Mouse (Mus musculus): Measurements from ENCODE around the gene Dnph1. TPM values are rescaled to one million over a fixed set of nuclear protein-coding genes. Genes with fewer than 3 reads are reported as not detected.

Dnph1 gene
- polyA plus RNA-seq, 2 experiments, result 14.0 to 20.0 TPM

DNA sequence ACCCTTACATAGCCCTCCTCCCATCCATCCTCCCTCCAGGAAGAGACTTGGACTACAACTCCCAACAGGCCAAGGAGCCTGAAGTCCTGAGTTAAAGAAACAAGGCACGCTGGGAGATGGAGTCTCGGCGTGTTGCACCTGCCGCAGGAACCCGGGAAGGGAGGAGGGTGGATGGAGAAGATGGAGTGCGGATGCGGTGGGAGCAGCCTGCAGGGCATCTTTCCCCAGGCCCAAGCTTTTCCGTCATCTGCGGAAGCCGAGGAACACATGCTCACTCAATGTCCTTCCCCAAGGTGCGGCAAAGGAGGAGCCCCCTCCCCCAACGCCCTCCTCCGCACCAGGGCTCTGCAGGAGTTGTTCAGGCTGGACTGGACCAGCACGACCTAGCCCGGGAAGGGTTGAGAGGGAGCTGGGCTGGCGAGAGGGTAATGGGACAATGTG is 12.9 kb upstream of the Dnph1 start:
- 1% methylated on average over 16 of the region's 16 CpGs for WGBS (ENCODE audit: insufficient replicate concordance)
- DNase-seq (ENCODE audit: low read depth in 3 of 3, low spot score in 3 of 3) (no peak), ATAC-seq (ENCODE audit: insufficient read depth) (no peak)
- H3K9me3 ChIP-seq (ENCODE audit: control insufficient read depth, low read length), result no peaks in the 10 kb centered on the region
- TF ChIP-seq CTCF (IDR thresholded peaks at IDR 0.05; ENCODE audit: low read depth), result no peak
- H3K27ac ChIP-seq, result no peak overlapping the region
- peaks cover 52% of the 10 kb centered on the region for H3K27me3 ChIP-seq (ENCODE audit: control insufficient read depth, insufficient read depth, low read length)
- peak overlapping the region; percentile 3 to 25; a peak in 2 of 4 replicates for H3K4me3 ChIP-seq (ENCODE audit: insufficient read depth in 1 of 2, low read depth in 2 of 2, low read length in 2 of 2)
- H3K4me2 ChIP-seq (ENCODE audit: low read depth), result peak overlapping the region; percentile 44
- H3K9ac ChIP-seq (replicated peaks), result no peak overlapping the region
- no peaks in the 10 kb centered on the region; a peak in 1 of 4 replicates for H3K4me1 ChIP-seq (replicated peaks; ENCODE audit: control insufficient read depth in 2 of 2, insufficient read depth in 2 of 2, low read length in 1 of 2)
- no peaks in the 10 kb centered on the region for H3K36me3 ChIP-seq (replicated peaks; ENCODE audit: control insufficient read depth, insufficient read depth, low read depth)

DNA sequence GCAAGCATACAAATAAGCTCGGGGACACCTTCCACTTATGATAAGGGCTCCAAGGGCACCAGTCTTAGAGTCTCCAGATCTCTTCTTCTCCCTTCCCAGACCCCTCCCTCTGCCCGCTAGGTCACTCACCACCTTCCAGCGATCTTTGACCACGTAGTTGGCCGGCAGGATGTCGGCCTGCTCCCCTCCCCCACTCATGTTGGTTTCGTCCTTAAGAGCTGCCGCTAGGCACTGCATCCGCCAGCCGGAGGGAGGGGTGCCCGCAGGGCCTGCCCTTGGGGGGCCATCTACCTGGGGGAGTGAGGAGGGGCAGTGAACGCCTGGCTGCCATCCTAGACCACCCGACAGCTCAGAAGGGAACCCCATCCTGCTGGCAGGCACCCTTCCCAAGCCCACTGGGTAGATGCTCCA is 12.5 kb upstream of the Dnph1 start:
- no peaks in the 10 kb centered on the region for H3K36me3 ChIP-seq (replicated peaks; ENCODE audit: control insufficient read depth, insufficient read depth, low read depth)
- no peaks in the 10 kb centered on the region; a peak in 1 of 4 replicates for H3K4me1 ChIP-seq (replicated peaks; ENCODE audit: control insufficient read depth in 2 of 2, insufficient read depth in 2 of 2, low read length in 1 of 2)
- H3K4me2 ChIP-seq (ENCODE audit: low read depth), result peak overlapping the region; percentile 44
- H3K9ac ChIP-seq (replicated peaks), result no peak overlapping the region
- WGBS (ENCODE audit: insufficient replicate concordance), result 1% methylated on average over 13 of the region's 13 CpGs
- peak overlapping the region; percentile 3 to 25; a peak in 2 of 4 replicates for H3K4me3 ChIP-seq (ENCODE audit: insufficient read depth in 1 of 2, low read depth in 2 of 2, low read length in 2 of 2)
- ATAC-seq (ENCODE audit: insufficient read depth) (no peak), DNase-seq (ENCODE audit: low read depth in 3 of 3, low spot score in 3 of 3) (no peak)
- no peak overlapping the region for H3K27ac ChIP-seq
- peaks cover 56% of the 10 kb centered on the region for H3K27me3 ChIP-seq (ENCODE audit: control insufficient read depth, insufficient read depth, low read length)
- no peaks in the 10 kb centered on the region for H3K9me3 ChIP-seq (ENCODE audit: control insufficient read depth, low read length)
- TF ChIP-seq CTCF (IDR thresholded peaks at IDR 0.05; ENCODE audit: low read depth), result no peak
- TF ChIP-seq EP300 (IDR thresholded peaks at IDR 0.05; ENCODE audit: low read depth), result no peak

DNA sequence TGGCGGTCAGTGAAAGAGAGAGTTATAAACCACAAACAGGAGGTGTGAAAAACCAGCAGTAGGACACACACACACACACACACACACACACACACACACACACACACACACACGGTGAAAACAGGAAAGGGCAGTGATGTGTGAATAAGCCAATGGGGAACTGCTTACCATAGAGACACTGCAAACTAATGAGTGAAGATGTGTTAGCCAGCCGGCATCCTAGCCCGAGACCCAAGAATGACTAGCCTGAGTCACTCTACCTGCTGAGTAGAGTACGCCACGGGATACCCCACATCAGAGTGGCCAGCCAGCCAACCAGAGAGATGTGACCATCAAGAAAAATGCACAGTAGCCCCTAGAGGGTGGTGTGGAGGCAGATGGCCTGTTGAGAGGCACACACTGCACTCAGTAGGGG is 12.0 kb upstream of the Dnph1 start:
- Histone ChIP-seq H3K4me1 (replicated peaks; ENCODE audit: control insufficient read depth in 2 of 2, insufficient read depth in 2 of 2, low read length in 1 of 2) (no peaks in the 10 kb centered on the region; a peak in 1 of 4 replicates), H3K27ac (no peak overlapping the region), H3K9me3 (ENCODE audit: control insufficient read depth, low read length) (no peaks in the 10 kb centered on the region), H3K4me3 (ENCODE audit: insufficient read depth in 1 of 2, low read depth in 2 of 2, low read length in 2 of 2) (no peak overlapping the region), H3K27me3 (ENCODE audit: control insufficient read depth, insufficient read depth, low read length) (peaks cover 58% of the 10 kb centered on the region), H3K9ac (replicated peaks) (no peak overlapping the region), H3K36me3 (replicated peaks; ENCODE audit: control insufficient read depth, insufficient read depth, low read depth) (no peaks in the 10 kb centered on the region), H3K4me2 (ENCODE audit: low read depth) (no peak overlapping the region)
- DNase-seq (ENCODE audit: low read depth in 3 of 3, low spot score in 3 of 3) (no peak), ATAC-seq (ENCODE audit: insufficient read depth) (no peak)
- WGBS (ENCODE audit: insufficient replicate concordance), result 5% methylated on average over 6 of the region's 6 CpGs
- TF ChIP-seq EP300 (IDR thresholded peaks at IDR 0.05; ENCODE audit: low read depth), result no peak
- TF ChIP-seq CTCF (IDR thresholded peaks at IDR 0.05; ENCODE audit: low read depth), result peak; percentile 28; the same call in 1 of the 2 replicates

DNA sequence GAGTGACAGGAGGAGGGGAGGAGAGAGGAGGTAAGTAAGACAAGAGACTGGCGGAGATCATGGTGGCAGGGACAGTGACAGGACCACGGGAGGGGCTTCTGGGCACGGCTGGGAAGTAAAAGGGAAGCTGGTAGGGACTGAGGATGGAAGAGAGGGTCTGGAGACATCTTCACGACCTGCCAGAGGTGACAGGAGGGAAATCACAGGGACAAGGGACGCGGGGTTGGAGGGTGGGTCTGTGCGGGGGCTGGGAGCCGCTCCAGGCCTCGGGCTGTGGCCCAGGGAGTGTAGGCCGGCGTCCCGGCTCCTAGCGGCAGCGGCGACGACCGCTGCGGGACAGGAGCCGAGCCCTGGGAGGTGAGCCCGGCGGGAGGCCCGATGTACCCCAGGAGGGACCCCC is 9.5 kb upstream of the Dnph1 start:
- no peak overlapping the region for H3K4me3 ChIP-seq (ENCODE audit: insufficient read depth in 1 of 2, low read depth in 2 of 2, low read length in 2 of 2)
- no peak overlapping the region for H3K9ac ChIP-seq (replicated peaks)
- no peak for DNase-seq (ENCODE audit: low read depth in 3 of 3, low spot score in 3 of 3)

DNA sequence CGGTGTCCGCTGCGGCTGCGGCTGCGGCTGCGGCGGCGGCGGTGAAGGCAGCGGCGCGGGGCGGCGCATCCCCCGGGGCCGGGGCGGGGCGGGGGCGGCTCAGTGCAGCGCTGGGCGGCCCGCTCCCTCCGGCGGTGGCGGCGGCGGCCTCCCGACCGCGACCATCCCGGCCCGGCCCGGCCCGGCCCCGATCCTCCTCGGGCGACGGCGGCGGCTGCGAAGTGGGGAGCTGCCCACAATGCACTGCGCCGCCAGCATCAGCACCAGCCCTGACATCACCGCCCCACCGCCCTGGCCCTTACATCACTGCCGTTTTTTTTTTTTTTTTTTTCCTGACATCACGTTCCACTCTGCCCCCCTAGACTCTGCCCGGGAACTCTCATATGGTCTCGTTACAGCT is 9.1 kb upstream of the Dnph1 start, which contains the start of gene Ttbk1:
TSS of gene Ttbk1 (minus strand) at position 245 of the 400 bp plus-strand sequence.
- Histone ChIP-seq H3K4me2 (ENCODE audit: low read depth) (0 out of 2 replicates have a peak within 1 kb of the TSS, but pooled peaks have one; percentile 29), H3K4me3 (ENCODE audit: insufficient read depth in 1 of 2, low read depth in 2 of 2, low read length in 2 of 2) (no peak within 1 kb of the TSS), H3K9me3 (ENCODE audit: control insufficient read depth, low read length) (no peaks in the 10 kb centered on the region), H3K27ac (no peak within 1 kb of the TSS), H3K36me3 (replicated peaks; ENCODE audit: control insufficient read depth, insufficient read depth, low read depth) (no peaks in the 10 kb centered on the region), H3K27me3 (ENCODE audit: control insufficient read depth, insufficient read depth, low read length) (peaks cover 60% of the 10 kb centered on the region), H3K9ac (replicated peaks) (no peak within 1 kb of the TSS), H3K4me1 (replicated peaks; ENCODE audit: control insufficient read depth in 2 of 2, insufficient read depth in 2 of 2, low read length in 1 of 2) (no peaks in the 10 kb centered on the region; a peak in 1 of 4 replicates)
- 2% methylated on average over 20 of the region's 49 CpGs for WGBS (ENCODE audit: insufficient replicate concordance)
- TF ChIP-seq CTCF (IDR thresholded peaks at IDR 0.05; ENCODE audit: low read depth) (no peak), EP300 (IDR thresholded peaks at IDR 0.05; ENCODE audit: low read depth) (no peak)
- no peak for ATAC-seq (ENCODE audit: insufficient read depth)
- no peak for DNase-seq (ENCODE audit: low read depth in 3 of 3, low spot score in 3 of 3)

More for the DNA sequence above, 9.5 kb upstream of the Dnph1 start:
- no peak overlapping the region for H3K27ac ChIP-seq
- H3K4me2 ChIP-seq (ENCODE audit: low read depth), result 0 out of 2 replicates have a peak overlapping the region, but pooled peaks have one; percentile 29
- no peaks in the 10 kb centered on the region for H3K9me3 ChIP-seq (ENCODE audit: control insufficient read depth, low read length)
- ATAC-seq (ENCODE audit: insufficient read depth), result no peak
- TF ChIP-seq CTCF (IDR thresholded peaks at IDR 0.05; ENCODE audit: low read depth) (no peak), EP300 (IDR thresholded peaks at IDR 0.05; ENCODE audit: low read depth) (no peak)
- 3% methylated on average over 15 of the region's 22 CpGs for WGBS (ENCODE audit: insufficient replicate concordance)
- no peaks in the 10 kb centered on the region; a peak in 1 of 4 replicates for H3K4me1 ChIP-seq (replicated peaks; ENCODE audit: control insufficient read depth in 2 of 2, insufficient read depth in 2 of 2, low read length in 1 of 2)
- no peaks in the 10 kb centered on the region for H3K36me3 ChIP-seq (replicated peaks; ENCODE audit: control insufficient read depth, insufficient read depth, low read depth)
- peaks cover 60% of the 10 kb centered on the region for H3K27me3 ChIP-seq (ENCODE audit: control insufficient read depth, insufficient read depth, low read length)
